Mouse (Mus musculus) retina, adult 2 months (tissue): ENCODE data around the gene Rundc1.
A peak's percentile ranks its signal among the peaks of the same experiment; 100 is the strongest.
"Not testable (repeated sequence)": the region's sequence is repeated elsewhere in the genome, so short reads cannot be mapped to it uniquely, and the experiment has no call there.

ENCODE experiments used
- DNase-seq: peaks from one replicate; pipeline ENCODE4 v3.0.0-alpha.2; 2012; ENCODE audit warnings: low read depth, low spot score

Rundc1 gene

GRCm38 (mm10) chr11:101465869-101466551 lies 41.1 kb downstream of the Rundc1 start, which contains the start of gene Vat1:
TSS of gene Vat1 (minus strand) at chr11:101466230.
- DNase-seq, result peak; percentile 64

- not testable (repeated sequence) for DNase-seq
Observed at GRCm38 (mm10) chr11:101466552-101466950, 41.7 kb downstream of the Rundc1 start.

GRCm38 (mm10) chr11:101467477-101468262 lies 42.8 kb downstream of the Rundc1 start:
- DNase-seq, result peak; percentile 60

GRCm38 (mm10) chr11:101468263-101468688 lies 43.4 kb downstream of the Rundc1 start:
- DNase-seq, result no peak

- DNase-seq, result no peak
Observed at GRCm38 (mm10) chr11:101468731-101469130, 43.8 kb downstream of the Rundc1 start.

GRCm38 (mm10) chr11:101469155-101469554 lies 44.3 kb downstream of the Rundc1 start:
- DNase-seq, result no peak

- no peak for DNase-seq
Observed at GRCm38 (mm10) chr11:101470206-101470605, 45.3 kb downstream of the Rundc1 start.

- DNase-seq, result no peak
Observed at GRCm38 (mm10) chr11:101471926-101472325, 47.0 kb downstream of the Rundc1 start.

- no peak for DNase-seq
Observed at GRCm38 (mm10) chr11:101472336-101472735, 47.5 kb downstream of the Rundc1 start.

GRCm38 (mm10) chr11:101473686-101474085 lies 48.8 kb downstream of the Rundc1 start:
- DNase-seq, result not testable (repeated sequence)

GRCm38 (mm10) chr11:101474298-101474697 lies 49.4 kb downstream of the Rundc1 start:
- DNase-seq, result no peak

- not testable (repeated sequence) for DNase-seq
Observed at GRCm38 (mm10) chr11:101476361-101476760, 51.5 kb downstream of the Rundc1 start.

GRCm38 (mm10) chr11:101477194-101477551 lies 52.3 kb downstream of the Rundc1 start:
- no peak for DNase-seq

GRCm38 (mm10) chr11:101477552-101478211 lies 52.8 kb downstream of the Rundc1 start:
- DNase-seq, result no peak

- no peak for DNase-seq
Observed at GRCm38 (mm10) chr11:101479171-101479635, 54.3 kb downstream of the Rundc1 start.

- no peak for DNase-seq
Observed at GRCm38 (mm10) chr11:101480912-101481311, 56.0 kb downstream of the Rundc1 start.

- DNase-seq, result no peak
Observed at GRCm38 (mm10) chr11:101483804-101484203, 58.9 kb downstream of the Rundc1 start.

GRCm38 (mm10) chr11:101484245-101484644 lies 59.4 kb downstream of the Rundc1 start:
- DNase-seq, result no peak

GRCm38 (mm10) chr11:101484814-101485213 lies 59.9 kb downstream of the Rundc1 start:
- no peak for DNase-seq
